In the genomic region with DNA sequence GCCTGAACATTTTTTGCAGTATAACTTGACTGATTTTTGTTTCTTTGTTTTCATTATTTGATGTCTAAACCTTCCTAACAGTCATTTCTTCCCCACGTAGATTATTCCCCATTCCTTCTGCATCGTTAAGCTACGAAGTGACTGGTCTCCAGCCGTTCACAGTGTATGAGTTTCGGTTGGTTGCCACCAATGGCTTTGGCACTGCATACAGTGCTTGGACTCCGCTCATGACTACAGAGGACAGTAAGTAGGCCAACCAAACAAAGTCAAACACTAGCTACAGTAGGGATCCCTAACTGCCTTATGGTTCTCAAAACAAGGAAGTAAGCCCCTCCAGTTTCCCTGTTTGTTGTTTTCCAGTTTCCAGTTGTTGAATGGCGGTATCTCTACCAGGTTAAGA, we compare ENCODE assay signal across 14 mouse cellular contexts.
"Had no signal": no experiment of that assay in that cellular context is flagged by ENCODE, and none has a peak within 500 bp of the region (broad histone marks: within the 10 kb centered on the region; RNA-seq: fewer than 3 reads in every experiment).

No protein-coding gene starts in this region.

- H3K36me3 ChIP-seq: lung, embryonic 15.5 days; midbrain, embryonic 13.5 days; midbrain, embryonic 15.5 days; neural tube, embryonic 12.5 days had no signal

- H3K4me3 ChIP-seq: lung, embryonic 15.5 days; megakaryocyte, embryonic 14.5 days; midbrain, embryonic 13.5 days; midbrain, embryonic 15.5 days; neural tube, embryonic 12.5 days had no signal

- H3K27me3 ChIP-seq: lung, embryonic 15.5 days; megakaryocyte, embryonic 14.5 days; midbrain, embryonic 13.5 days; midbrain, embryonic 15.5 days; neural tube, embryonic 12.5 days had no signal

- H3K27ac ChIP-seq: lung, embryonic 15.5 days; macrophage; midbrain, embryonic 13.5 days; midbrain, embryonic 15.5 days; neural tube, embryonic 12.5 days had no signal

- DNase-seq: liver, postnatal 0 days; lung, adult 2 months; lung, postnatal 14 days; lung, postnatal 36 days; right cerebral cortex, postnatal 14 days; thymus, adult 18-20 months; thymus, postnatal 14 days; thymus, postnatal 36 days had no signal

- H3K9me3 ChIP-seq: lung, embryonic 15.5 days; midbrain, embryonic 13.5 days; midbrain, embryonic 15.5 days; neural tube, embryonic 12.5 days had no signal

- H3K4me1 ChIP-seq: lung, embryonic 15.5 days; megakaryocyte, embryonic 14.5 days; midbrain, embryonic 13.5 days; midbrain, embryonic 15.5 days; neural tube, embryonic 12.5 days had no signal
